Mouse (Mus musculus) megakaryocyte-erythroid progenitor cell, adult 5-6 weeks (primary cell): ENCODE results near the gene Sft2d1. TPM values are rescaled to one million over a fixed set of nuclear protein-coding genes. Genes with fewer than 3 reads are reported as not detected.

ENCODE experiments used
- ATAC-seq: replicated peaks from 2 replicates; pipeline ENCODE4 v1.8.0; 2016; ENCODE audit warnings: mild to moderate bottlenecking, inconsistent platforms; ENCODE audit not compliant: severe bottlenecking, poor library complexity, low FRiP score, low TSS enrichment
- total RNA-seq, 2 experiments: library from RNA; stranded (forward) in 1 of 2; stranded (reverse) in 1 of 2; fragments of 200-1000, 215-1000 nt in 1 of 2; fragments of >200 nt in 1 of 2; fragmentation: Nextera tagmentation in 1 of 2; gene quantifications; 2 replicates each; pipeline ENCODE4 v1.2.3; 2014 to 2017

Sft2d1 gene
- total RNA-seq, 2 experiments from 2014 or later, result 24.3 to 137 TPM

DNA sequence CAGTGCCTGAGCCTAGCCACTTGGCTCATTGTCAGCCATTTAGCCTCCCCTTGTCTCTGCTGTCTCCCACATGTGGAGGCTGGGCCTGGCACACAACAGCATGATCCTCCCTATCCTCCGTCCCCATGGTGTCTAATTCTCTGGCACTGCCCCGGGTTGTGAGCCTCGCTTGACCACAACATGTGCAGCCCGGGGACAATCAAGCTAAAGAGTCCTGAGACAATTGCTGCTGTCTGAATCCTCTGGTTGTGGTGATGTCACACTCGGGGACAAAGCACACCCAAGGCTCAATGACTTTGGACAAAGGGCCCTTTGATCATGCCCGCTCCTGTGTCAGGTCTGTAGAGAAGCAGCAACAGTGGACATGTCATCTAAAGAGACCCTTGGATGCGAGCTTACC is 40.2 kb downstream of the Sft2d1 start:
- no peak for ATAC-seq

DNA sequence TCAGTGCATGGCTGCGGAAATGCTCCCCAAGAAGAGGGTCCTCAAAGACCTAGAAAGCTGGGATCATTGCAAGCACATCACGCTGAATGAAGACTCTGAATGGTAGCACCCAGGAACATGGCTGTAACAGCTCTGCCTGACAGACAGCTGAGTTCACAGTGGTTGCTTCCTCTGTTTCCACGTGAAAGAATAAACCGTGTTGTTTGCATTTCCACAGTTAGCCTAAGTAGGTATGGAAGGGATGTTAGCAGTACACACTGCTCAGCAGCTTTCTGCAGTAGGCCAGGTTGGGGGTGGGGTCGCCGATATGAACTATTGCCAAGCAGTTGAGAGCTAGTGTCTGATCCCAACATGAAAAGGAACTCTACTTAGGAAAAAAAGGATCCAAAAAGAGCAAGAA is 44.8 kb downstream of the Sft2d1 start, which contains the start of gene T2:
Gene T2, plus strand, starts transcription at position 301 of the 400 bp plus-strand sequence.
- ATAC-seq, result no peak

DNA sequence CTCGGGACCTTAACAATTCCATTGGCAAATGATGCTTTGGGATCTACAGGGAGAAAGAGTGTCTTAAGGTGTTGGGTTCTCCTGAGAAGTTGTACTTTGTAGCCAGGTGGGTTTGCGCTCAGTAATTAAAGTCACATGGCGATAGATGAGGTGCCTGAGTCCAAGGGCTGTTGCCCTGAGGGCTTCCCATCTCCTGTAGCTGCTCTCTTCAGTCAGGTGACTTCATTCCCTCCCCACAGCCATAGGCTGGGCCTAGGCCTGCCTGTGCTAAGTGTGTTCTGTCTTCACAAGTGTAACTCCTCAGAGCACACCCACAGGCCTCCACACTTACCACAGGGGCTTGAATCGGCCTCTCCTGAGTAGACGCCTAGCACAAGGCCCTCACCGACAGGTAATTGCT is 46.6 kb downstream of the Sft2d1 start:
- no peak for ATAC-seq

DNA sequence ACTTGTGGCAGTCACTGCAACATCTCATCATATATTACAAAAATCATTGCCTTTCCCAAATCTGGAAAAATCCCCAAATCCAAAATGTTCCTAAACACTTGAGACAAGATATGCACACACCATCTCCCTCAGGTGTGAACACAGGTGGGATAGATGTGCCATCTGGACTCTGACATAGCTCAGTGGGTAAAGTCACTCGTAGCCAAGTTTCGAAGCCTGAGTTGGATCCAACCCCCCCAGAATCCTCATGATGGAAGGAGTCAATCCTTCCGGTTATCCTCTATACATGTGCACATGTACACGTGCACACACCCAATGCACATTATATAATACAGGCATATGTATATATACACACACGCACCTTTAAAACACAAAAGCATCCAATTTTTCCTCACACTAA is 50.0 kb downstream of the Sft2d1 start:
- ATAC-seq, result no peak

DNA sequence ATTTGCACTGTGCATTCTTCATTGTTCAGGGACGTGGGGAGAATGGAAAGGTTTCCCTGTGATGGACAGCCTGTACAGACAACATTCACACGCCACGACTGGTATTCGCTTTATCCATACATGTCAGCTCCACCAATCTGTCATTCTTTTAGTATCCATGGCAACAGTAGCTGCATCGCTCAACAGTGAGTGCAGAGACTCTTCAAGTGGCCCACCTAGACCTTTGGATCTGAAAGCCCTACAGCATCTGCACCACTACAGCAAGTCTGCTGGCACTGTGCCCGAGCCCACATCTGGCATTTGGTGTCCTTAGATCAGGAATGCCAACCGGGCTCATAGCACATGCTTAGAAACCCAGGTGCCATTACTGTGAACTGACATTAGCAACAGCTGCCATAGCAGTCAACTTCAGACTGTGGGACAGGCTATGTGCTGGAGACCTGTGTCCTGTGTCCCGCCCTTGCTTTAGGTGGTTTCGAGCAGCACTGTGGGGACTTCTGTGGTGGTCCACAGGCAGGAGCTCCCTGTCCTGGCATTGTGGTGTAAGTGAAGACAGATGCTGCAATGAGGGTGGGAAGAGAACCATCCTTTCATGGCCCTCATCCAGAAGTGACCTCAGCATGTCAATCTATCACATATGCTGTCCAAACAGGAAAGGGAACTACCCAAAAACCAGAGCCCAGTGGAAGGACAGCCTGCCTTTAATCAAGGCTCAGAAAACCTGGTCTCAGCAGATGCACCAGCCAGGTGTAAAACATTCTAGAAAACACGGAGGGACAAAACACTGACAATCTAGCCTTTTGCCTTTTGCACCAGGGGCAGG is 50.6 kb downstream of the Sft2d1 start:
- no peak for ATAC-seq

DNA sequence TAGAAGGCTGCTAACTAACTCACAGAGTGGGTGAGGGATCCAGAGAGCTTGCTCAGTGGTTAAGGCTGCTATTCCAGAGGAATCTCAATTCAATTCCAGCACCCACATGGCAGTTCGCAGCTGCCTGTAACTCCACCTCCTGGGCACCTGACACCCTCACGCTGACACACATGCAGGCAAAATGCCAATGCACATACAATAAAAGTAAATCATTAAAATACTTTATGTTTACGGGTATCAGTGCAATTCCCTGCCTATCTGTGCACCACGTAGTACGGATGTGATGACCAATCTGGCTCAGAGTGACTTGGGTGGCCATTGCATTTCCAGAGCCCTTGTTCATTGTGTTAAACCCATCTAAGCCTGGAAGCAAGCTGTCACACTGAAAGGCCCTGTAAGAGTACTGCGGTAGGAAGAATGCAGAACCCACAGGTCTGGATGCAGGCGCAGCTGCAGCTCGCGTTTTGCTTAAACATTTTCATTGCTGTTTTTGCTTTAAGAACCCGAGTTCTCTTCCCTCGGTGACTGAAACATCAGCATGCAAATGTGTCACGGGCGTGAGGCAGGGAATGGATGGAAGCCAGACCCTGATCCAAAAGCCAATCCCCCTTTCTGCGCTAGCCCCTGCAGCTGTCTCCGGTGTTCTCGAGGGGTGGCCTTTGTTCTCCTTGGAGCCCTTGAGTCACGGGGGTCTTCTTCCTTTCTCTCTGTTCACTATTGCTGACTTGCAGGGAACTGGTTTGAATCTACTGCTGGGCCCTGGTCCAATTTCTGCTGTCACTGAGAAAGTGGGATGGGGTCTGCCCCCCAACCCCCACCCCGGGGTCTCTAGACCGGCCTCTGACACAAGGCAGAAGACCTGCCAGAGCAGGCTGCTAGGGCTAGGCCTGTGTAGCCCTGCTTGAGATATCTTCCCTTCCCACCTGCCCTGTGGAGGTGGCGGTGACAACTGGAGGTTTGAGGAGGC is 56.9 kb downstream of the Sft2d1 start:
- ATAC-seq, result no peak

DNA sequence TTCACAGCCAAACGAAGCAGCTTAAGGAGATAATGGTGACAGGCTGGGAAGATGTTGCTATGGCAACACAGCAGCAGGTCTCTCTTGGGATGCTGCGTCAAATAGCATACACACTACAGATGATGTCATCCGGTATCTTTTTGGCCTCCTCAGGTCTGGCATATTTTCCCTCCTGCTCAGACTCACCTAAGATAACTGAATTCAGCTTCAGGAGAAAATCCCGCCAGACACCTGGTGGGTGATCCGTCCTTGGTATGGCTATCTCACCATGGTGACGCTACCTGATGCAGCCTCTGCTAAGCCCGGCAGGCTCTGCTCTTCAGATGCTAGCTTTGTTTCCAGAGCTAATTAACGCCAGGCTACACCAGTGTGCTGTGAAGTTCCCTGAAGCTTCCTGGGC is 57.7 kb downstream of the Sft2d1 start:
- ATAC-seq, result no peak

DNA sequence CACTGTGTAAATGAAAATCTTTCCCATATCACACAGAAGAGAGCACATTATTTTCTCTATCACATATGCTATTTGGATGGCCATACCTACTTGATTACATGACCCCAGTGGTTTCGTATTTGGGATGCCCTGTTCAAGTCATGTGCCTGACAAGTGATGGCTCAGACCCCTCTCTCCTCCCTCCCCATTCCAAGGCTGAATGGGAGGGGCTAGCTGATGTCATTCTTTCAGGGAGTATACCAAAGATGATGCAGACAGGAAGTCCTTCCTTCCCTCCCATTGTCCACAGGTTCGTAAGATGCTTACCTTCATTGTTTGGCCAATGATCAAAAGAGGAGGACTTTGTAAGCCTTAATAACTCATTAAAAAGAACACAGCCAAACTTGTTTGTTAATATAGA is 58.3 kb downstream of the Sft2d1 start:
- no peak for ATAC-seq

DNA sequence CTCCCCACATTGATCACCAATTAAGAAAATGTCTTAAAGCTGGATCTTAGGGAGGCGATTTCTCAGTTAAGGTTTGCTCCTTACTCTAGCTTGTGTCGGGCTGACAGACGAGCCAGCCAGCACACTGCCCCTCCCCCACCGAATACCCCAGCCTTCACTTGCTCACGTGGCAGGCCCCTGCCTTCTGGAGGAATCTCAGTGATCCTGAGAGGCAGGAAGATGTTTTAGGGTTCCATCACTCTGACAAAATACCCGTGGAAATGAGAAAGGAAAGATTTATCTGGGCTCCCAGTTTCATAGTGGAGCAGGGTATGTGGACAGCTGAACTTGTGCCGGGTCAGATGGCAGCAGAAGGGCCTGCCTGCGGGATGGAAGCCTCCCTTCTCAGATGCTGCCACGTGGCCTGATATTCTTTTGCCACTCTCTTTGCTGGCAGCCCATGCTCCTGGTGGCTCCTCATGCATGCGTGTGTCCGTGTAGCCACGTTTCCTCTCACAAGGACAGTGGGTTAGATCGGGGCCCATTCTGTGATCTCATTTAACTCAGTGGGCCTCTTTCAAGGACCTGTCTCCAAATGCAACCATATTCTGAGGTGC is 59.8 kb downstream of the Sft2d1 start:
- no peak for ATAC-seq

DNA sequence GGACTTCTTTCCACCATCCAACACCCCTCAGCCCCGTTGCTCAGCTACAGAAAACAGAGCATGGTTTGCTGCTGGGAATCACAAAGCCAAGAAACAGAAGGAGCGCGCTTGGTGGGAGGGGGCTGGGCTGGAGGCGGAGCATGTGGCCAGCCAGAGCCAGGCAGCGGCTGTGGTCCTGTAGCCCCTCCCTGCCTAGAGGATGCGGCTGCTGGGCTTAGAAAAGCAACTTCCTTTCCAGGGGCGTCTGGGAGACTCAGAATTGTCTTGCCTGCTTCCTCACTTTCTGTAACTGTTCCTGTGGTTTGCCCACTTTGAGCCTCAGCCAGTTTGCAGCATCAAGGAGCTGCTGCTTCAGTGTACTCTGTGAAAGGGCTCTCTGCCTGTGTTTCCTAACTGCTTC is 60.9 kb downstream of the Sft2d1 start:
- peak; percentile 88 for ATAC-seq

DNA sequence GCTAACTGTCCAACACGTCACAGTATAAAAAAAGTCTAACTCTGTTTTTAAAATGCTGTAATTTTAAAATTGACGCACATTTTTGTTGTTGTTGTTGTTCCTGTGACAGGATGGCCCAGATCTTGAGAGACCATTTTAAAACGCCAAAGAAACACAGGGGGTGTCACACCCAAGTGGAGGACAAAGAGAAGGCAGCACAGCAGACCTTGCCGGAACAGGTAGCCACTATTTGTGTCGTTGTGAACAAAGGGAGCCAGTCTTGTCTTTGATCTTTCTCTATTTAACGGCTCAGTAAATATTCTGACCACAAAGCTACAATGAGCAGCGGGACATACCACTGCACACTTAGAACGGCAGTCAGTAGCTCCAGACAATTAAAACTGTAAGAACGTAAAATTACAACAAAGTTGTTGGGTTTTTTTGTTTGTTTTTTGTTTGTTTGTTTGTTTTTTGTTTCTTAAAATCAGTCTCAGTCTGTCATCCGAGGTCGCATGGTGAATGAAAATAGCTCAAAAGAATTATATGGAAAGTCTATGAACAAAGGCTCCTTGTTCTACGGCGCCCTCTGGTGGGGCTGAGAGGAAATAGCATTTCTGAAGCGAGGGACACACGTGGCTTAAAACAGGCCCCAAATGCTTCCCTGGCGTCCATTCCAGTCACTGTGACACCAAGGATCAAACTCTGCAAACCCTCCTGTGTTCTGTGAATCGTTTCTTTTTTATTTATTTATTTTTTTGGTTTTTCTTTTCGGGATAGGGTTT is 61.6 kb downstream of the Sft2d1 start:
- peak; percentile 73 for ATAC-seq

Other genes starting within 250 kb of the Sft2d1 start
- gene Gm49673, start 163.3 kb upstream of the Sft2d1 start, total RNA-seq (2014; fragmentation: Nextera tagmentation), result not detected in 2 replicates
- not detected in 2 replicates for gene Gm49673, start 163.3 kb upstream of the Sft2d1 start, total RNA-seq (2017)
- 16.8 and 21.3 TPM in 2 replicates for gene Rnaset2a, start 163.0 kb upstream of the Sft2d1 start, total RNA-seq (2014; fragmentation: Nextera tagmentation)
- gene Rnaset2a, start 163.0 kb upstream of the Sft2d1 start, total RNA-seq (2017), result 21.0 and 29.7 TPM in 2 replicates
- gene Fgfr1op, start 145.6 kb upstream of the Sft2d1 start, total RNA-seq (2014; fragmentation: Nextera tagmentation), result 26.9 and 46.6 TPM in 2 replicates
- 48.1 and 67.9 TPM in 2 replicates for gene Fgfr1op, start 145.6 kb upstream of the Sft2d1 start, total RNA-seq (2017)
- not detected in 2 replicates for gene Ccr6, start 75.1 kb upstream of the Sft2d1 start, total RNA-seq (2014; fragmentation: Nextera tagmentation)
- gene Ccr6, start 75.1 kb upstream of the Sft2d1 start, total RNA-seq (2017), result not detected in 2 replicates
- 123 and 153 TPM in 2 replicates for gene Mpc1, start 28.2 kb upstream of the Sft2d1 start, total RNA-seq (2014; fragmentation: Nextera tagmentation)
- 119 and 137 TPM in 2 replicates for gene Mpc1, start 28.2 kb upstream of the Sft2d1 start, total RNA-seq (2017)
- gene Prr18, start 26.4 kb downstream of the Sft2d1 start, total RNA-seq (2014; fragmentation: Nextera tagmentation), result 0.15 TPM in 1 of 2 replicates, not detected in the other
- gene Prr18, start 26.4 kb downstream of the Sft2d1 start, total RNA-seq (2017), result not detected in 2 replicates
- not detected in 2 replicates for gene T2, start 44.9 kb downstream of the Sft2d1 start, total RNA-seq (2014; fragmentation: Nextera tagmentation)
- 0.27 TPM in 1 of 2 replicates, not detected in the other for gene T2, start 44.9 kb downstream of the Sft2d1 start, total RNA-seq (2017)
- gene T, start 123.3 kb downstream of the Sft2d1 start, total RNA-seq (2014; fragmentation: Nextera tagmentation), result not detected in 2 replicates
- not detected in 2 replicates for gene T, start 123.3 kb downstream of the Sft2d1 start, total RNA-seq (2017)
- 0.67 and 1.7 TPM in 2 replicates for gene Pde10a, start 214.3 kb downstream of the Sft2d1 start, total RNA-seq (2014; fragmentation: Nextera tagmentation)
- 2.7 and 7.8 TPM in 2 replicates for gene Pde10a, start 214.3 kb downstream of the Sft2d1 start, total RNA-seq (2017)